Mouse (Mus musculus) T-cell, adult 66 days (primary cell): ENCODE results near the gene Elob. TPM values are rescaled to one million over a fixed set of nuclear protein-coding genes. Genes with fewer than 3 reads are reported as not detected.

Experiments
- total RNA-seq, 2 experiments: library from RNA; stranded (reverse); gene quantifications; 3 replicates in 1 of 2; 4 replicates in 1 of 2; pipeline ENCODE4 v1.2.4; 2023

Gene Elob
- total RNA-seq, result 100 to 1,000 TPM; 205 to 212 TPM

GRCm38 (mm10) chr17:23829064-23829619 lies at the start of gene Elob:
Elob (minus strand) TSS chr17:23829136.

GRCm38 (mm10) chr17:23867756-23868155 lies 38.8 kb upstream of the Elob start, which contains the start of gene Prss21:
Prss21 (plus strand) TSS chr17:23868056.

GRCm38 (mm10) chr17:23843812-23844273 lies 14.9 kb upstream of the Elob start, which contains the start of the genes Prss32 and Prss41:
Prss32 (plus strand) TSS chr17:23843855.
Prss41 (minus strand) TSS chr17:23844172.

GRCm38 (mm10) chr17:23836006-23836575 lies 7.2 kb upstream of the Elob start, which contains the start of gene Prss33:
Prss33 (minus strand) TSS chr17:23836056.

GRCm38 (mm10) chr17:23790269-23791078 lies 38.5 kb downstream of the Elob start, which contains the start of gene Srrm2:
Srrm2 (plus strand) TSS chr17:23790532.

GRCm38 (mm10) chr17:23785561-23786471 lies 43.1 kb downstream of the Elob start, which contains the start of gene Flywch2:
Flywch2 (minus strand) TSS chr17:23786081.

Other genes with a start within 250 kb of the Elob start
- gene Zfp13, start 229.6 kb downstream of the Elob start, total RNA-seq, result not detected
- gene Zscan10, start 228.3 kb downstream of the Elob start, total RNA-seq, result not detected
- gene Mmp25, start 183.9 kb downstream of the Elob start, total RNA-seq, result 1 to 10 TPM in 1 of 2 experiments, under 1 TPM in 1; 0.47 to 1.0 TPM
- not detected for gene Bicdl2, start 168.6 kb downstream of the Elob start, total RNA-seq
- gene Hcfc1r1, start 155.5 kb downstream of the Elob start, total RNA-seq, result 10 to 100 TPM; 34.9 to 35.2 TPM
- gene Thoc6, start 155.3 kb downstream of the Elob start, total RNA-seq, result 10 to 100 TPM; 18.6 to 19.2 TPM
- 10 to 100 TPM; 24.3 to 27.1 TPM for gene Tnfrsf12a, start 151.7 kb downstream of the Elob start, total RNA-seq
- not detected for gene Cldn6, start 149.9 kb downstream of the Elob start, total RNA-seq
- not detected for gene Cldn9, start 145.1 kb downstream of the Elob start, total RNA-seq
- gene 1520401A03Rik, start 106.4 kb downstream of the Elob start, total RNA-seq, result not detected
- gene Pkmyt1, start 102.8 kb downstream of the Elob start, total RNA-seq, result 10 to 100 TPM; 35.4 to 36.1 TPM
- gene Paqr4, start 88.3 kb downstream of the Elob start, total RNA-seq, result 1 to 10 TPM; 2.5 to 6.1 TPM
- gene Kremen2, start 83.3 kb downstream of the Elob start, total RNA-seq, result 1 to 10 TPM; 2.6 to 2.9 TPM
- 10 to 100 TPM; 29.1 to 32.6 TPM for gene Flywch1, start 57.5 kb downstream of the Elob start, total RNA-seq
- gene Flywch2, start 43.1 kb downstream of the Elob start, total RNA-seq, result under 1 TPM in 1 of 2 experiments, not detected in 1; 0.89 TPM
- 1,000 to 10,000 TPM; 1,478 to 1,622 TPM for gene Srrm2, start 38.6 kb downstream of the Elob start, total RNA-seq
- gene Prss33, start 6.9 kb upstream of the Elob start, total RNA-seq, result not detected
- gene Prss32, start 14.7 kb upstream of the Elob start, total RNA-seq, result not detected
- 1 to 10 TPM; 1.0 to 1.2 TPM for gene Prss41, start 15.0 kb upstream of the Elob start, total RNA-seq
- not detected for gene Prss21, start 38.9 kb upstream of the Elob start, total RNA-seq
- gene Dcpp1, start 51.7 kb upstream of the Elob start, total RNA-seq, result not detected
- not detected for gene Dcpp2, start 51.7 kb upstream of the Elob start, total RNA-seq
- gene Dcpp3, start 88.3 kb upstream of the Elob start, total RNA-seq, result not detected
- gene Sbp, start 112.5 kb upstream of the Elob start, total RNA-seq, result not detected
- not detected for gene Sbpl, start 126.1 kb upstream of the Elob start, total RNA-seq
- gene Prss30, start 151.4 kb upstream of the Elob start, total RNA-seq, result 1 to 10 TPM; 1.4 to 1.7 TPM
- not detected for gene Prss22, start 169.0 kb upstream of the Elob start, total RNA-seq
- gene Prss27, start 209.0 kb upstream of the Elob start, total RNA-seq, result not detected
- gene Kctd5, start 244.3 kb upstream of the Elob start, total RNA-seq, result 10 to 100 TPM; 33.8 to 39.2 TPM